Mouse (Mus musculus): ENCODE data around the gene Mark2.

Gene Mark2

DNA sequence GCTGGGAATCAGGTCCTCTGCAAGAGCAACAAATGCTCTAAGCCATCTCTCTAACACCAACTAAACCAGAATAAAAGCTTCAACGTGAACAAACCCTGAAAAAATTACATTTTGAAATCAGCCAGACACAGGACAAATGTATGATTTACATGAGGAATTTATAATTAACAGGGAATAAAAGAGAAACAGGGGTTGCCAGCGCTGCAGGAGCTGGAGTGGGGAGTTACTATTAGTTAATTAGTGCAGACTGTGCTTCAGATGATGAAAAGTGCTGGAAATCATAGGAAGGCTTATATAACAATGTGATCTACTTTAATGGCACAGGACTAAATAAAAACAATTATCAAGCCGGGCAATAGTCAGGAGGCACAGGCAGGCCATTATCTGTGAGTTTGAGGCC is 20.3 kb downstream of the Mark2 start:
- no peak for DNase-seq

DNA sequence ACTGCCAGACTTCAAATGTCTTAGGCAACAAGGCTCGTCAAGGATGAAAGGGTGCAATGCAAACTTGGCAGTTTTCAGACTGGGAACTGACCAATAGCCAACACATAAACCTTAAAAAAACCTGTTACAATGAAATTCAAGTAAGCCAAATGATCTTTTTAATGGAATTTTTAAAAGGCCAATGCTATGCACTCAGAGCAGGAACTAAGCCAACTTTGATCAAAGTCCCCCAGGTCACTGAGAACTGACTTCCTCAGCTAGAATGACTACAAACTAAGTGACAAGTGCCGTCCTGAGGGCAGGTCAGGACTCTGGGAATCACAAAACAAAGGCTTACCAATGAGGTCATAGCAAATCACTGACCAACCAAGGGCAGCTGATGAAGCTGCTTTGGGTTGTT is 21.5 kb downstream of the Mark2 start:
- no peak for DNase-seq

DNA sequence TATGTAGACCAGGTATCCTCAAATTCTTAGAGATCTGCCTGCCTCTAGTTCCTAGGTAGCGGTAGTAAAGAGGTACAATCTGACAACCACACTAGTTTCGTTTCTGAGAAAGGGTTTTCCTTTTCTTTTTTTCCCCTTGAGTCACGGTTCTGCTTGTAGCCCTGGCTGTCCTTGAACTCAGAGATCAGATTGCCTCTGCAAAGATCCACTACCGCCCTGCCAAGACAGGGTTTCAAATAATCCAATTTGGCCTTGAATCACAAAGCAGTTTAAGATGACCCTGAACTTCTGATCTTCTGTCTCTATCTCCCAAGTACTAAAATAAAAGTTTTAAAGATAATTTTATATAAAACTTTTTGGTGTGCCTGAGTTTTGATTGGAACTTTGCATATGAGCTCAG is 23.9 kb downstream of the Mark2 start:
- no peak for DNase-seq

- no peak for DNase-seq
Observed at GRCm38 (mm10) chr19:7316822-7317221, 24.8 kb downstream of the Mark2 start.

GRCm38 (mm10) chr19:7315587-7315984 is 26.1 kb downstream of the Mark2 start:
- no peak for DNase-seq

DNA sequence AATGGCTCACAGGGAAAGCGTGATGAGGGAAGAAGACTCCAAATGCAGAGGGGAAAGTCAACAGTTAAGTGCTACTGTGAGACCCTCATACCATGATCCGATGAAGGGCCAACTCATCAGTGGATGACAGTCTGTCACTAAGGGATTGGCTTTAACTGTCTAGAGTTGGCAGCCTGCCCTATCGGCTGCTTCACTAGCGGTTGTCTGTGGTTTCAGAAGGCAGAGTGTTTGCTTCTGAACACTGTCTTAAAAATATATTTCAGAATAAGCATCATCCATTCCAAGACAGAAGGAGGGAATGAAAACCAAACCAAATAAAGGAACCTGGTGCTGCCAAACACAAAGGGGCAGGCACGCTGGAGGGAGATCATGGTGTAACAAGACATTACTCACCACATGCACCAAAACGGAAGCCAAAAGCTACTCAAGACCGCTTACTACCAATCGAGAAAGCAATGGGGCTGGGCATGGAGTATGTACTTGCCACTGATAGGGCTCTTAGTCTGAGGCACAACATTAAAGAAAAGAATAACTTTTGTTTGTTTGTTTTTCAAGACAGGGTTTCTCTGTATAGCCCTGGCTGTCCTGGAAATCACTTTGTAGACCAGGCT is 26.6 kb downstream of the Mark2 start:
- peak; percentile 51 to 56 for DNase-seq

DNA sequence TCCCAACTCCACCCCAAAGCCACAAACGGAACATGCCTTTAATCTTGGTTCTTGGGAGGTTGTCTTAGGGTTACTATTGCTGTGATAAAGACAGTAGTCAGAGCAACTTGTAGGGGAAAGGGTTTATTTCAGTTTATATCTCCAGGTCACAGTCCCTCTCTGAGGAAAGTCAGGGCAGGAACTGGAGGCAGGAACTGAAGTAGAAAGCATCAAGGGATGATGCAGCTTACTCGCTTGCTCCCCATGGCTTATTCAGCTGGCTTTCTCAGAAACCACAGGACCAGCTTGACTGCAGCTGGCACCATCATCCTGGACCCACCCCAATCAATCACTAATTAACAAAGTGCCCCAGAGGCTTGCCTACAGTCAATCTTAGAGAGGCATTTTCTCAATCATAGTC is 28.0 kb downstream of the Mark2 start:
- DNase-seq, result no peak

GRCm38 (mm10) chr19:7311306-7311705 is 30.4 kb downstream of the Mark2 start:
- peak; percentile 73 to 88 for DNase-seq

DNA sequence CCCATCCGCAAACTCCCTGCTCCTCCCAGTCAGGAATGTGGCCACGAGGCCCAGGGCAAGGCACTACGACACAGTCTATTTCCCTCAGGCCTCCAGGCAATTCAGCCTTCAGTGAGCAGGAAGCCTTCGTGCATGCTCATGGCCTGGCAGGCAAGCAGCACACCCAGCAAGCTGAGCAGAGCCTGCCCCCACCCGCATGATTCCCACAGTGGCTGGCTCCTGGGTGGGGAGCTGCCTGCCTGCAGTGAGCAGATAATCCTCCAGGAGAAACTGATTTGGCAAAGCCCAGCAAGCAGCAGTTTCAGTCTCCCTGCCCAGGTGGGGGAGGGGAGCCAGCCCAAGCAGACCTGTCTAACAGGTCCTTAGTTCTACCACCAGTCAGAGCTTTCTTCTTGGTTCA is 31.0 kb downstream of the Mark2 start:
- DNase-seq, result peak; percentile 51 to 54

GRCm38 (mm10) chr19:7309738-7310330 is 31.8 kb downstream of the Mark2 start:
- DNase-seq, result peak; percentile 45 to 46

DNA sequence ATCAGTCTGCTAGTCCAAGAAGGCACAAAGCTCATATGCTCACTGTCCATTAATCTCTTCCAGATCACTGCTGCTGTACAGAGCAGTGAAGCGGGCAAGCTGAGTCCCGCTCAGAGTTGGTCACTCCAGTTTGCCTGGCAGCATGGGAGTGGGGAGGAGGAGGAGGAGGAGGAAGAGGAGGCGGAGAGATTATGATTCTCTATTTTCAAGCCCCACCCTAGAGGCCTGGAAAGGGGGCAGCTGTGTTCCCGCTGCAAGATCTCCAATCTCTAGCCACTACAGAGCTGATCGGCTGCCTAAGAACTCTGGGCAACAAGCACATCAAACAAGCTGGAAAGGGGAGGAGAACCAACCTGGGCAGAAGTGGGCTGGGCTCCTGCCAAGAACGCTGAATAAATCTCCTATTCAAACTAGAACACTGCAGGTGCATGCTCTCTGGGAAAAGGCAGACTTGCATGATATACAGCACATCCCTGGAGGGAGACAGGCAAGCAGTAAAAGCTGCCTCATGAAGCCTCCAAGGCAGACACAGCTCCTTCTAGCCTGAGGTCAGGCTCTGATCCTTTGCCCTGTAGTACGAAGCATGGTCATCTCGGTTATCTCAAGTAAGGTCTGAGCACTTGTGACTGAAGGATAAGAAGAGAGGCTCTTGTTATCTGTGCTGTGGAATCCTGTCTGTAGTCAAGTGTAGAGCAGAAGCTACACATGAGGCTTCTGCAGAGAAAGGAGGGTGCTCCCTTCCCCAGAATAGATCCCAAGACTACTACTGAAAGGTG is 33.5 kb downstream of the Mark2 start:
- DNase-seq, result peak; percentile 31 to 44

DNA sequence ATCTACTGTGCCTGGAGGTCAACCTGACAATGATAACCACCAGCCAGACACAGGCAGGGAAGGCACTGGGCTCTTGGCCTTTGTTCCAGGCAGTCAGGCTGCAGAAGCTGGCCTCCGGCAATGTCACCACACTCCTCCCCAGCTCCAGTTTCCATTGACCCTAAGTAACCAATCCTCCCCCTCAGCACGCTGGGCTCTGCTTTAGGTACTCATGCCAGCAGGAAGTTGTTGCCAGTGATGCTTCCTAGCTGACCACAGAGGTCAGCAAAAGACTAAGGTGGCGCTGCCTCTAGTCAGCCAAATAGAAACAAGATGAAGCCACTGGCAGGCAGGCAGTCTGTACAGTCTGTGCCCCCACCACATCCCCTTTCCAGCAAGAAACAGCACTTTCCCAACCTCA is 34.7 kb downstream of the Mark2 start:
- DNase-seq, result peak; percentile 22 to 23

GRCm38 (mm10) chr19:7305380-7306310 is 36.0 kb downstream of the Mark2 start:
- DNase-seq, result no peak

DNA sequence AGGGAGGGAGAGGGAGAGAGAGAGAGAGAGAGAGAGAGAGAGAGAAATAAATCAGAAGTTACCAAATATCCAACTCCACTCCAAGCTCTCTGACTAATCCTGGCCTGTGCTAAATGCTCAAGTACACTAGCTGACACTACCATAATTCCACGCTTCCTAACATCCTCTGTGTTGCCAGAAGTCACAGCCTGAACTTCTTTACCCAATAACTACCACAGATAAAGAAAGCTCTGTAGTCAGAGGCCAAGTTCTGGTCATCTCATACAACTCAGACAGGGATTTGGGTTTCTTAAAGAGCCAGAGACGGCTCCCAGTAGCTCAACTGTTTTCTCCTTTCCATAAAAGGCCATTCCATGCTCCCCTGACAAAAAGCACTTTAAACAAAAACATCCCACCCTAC is 36.9 kb downstream of the Mark2 start:
- no peak for DNase-seq

DNA sequence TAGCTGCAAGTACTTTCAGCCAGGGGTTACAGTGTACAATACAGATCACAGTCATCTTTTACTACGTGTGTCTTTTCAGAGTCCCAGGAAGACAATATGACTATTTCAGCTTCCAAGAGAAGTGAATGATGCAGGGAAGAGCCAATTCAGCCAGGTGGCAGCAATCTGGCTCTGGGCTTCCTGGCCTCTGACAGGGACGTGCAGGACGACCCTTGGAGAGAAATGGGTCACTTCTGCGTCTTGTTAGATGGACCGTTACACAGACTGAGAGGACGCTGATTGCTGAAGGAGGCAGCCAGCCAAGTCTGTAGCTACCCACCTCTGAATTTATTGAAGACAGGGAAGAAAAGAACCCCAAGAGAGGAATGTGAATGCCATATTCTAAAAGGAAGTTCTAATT is 37.9 kb downstream of the Mark2 start:
- peak; percentile 24 to 26 for DNase-seq

DNA sequence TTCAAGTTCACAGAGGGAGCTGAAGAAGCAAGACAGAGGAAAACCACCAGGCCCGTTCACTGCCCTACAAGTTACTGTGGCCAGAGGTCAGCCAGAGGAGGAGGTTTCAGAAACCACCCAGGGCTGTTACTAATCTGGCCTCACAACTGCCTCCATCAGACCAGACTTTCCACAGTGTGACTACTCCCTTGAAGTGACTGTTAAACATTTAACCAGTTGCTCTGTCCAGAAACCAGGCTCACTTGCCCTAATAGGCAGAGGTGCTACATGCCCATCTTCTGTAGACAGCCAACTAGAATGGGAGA is 39.2 kb downstream of the Mark2 start:
- DNase-seq, result no peak

GRCm38 (mm10) chr19:7301647-7302492 is 39.8 kb downstream of the Mark2 start:
- DNase-seq, result no peak

GRCm38 (mm10) chr19:7300078-7300477 is 41.6 kb downstream of the Mark2 start:
- no peak for DNase-seq

DNA sequence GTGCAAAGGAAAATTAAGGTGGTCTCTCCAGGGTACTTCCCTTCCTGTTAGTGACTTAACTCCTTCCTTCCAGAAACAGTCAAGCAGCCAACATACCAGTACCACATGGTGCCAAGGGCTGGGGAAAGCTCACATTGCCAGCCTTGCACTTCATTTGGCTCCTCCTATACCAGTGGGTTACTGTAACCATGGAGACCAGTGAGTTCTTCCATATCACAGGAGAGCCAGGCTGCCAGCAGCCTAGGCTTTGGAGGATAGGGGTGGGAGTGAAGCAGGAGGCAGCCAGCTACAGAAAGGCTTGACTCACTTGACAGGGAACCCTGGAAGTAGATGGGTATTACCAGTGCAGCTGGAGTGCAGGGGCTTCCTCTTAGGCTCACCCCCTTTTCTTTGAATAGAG is 42.6 kb downstream of the Mark2 start:
- no peak for DNase-seq

- no peak for DNase-seq
Observed at GRCm38 (mm10) chr19:7295959-7296358, 45.7 kb downstream of the Mark2 start.

GRCm38 (mm10) chr19:7295071-7295658 is 46.5 kb downstream of the Mark2 start:
- DNase-seq, result no peak

All from cerebellum, adult 18-20 months (tissue).